Mouse (Mus musculus) cerebellum, postnatal 14 days (tissue): ENCODE measurements around the gene Pitpnm2.

Source experiments
- DNase-seq, 2 experiments: peaks; one replicate each; pipeline ENCODE4 v3.0.0; 2021; ENCODE audit warnings: mixed read lengths in 2 of 2

The Pitpnm2 gene

GRCm38 (mm10) chr5:124198473-124198872 lies 51.1 kb downstream of the Pitpnm2 start:
- DNase-seq: no peak

GRCm38 (mm10) chr5:124196082-124196481 lies 53.5 kb downstream of the Pitpnm2 start:
- DNase-seq: no peak

- no peak for DNase-seq
Measured at GRCm38 (mm10) chr5:124194386-124195084, 55.0 kb downstream of the Pitpnm2 start.

GRCm38 (mm10) chr5:124193286-124194112 lies 56.1 kb downstream of the Pitpnm2 start:
- DNase-seq: no peak

GRCm38 (mm10) chr5:124192726-124193285 lies 56.8 kb downstream of the Pitpnm2 start:
- no peak for DNase-seq

GRCm38 (mm10) chr5:124192251-124192710 lies 57.3 kb downstream of the Pitpnm2 start:
- DNase-seq: no peak

- no peak for DNase-seq
Measured at GRCm38 (mm10) chr5:124190146-124190870, 59.3 kb downstream of the Pitpnm2 start.

GRCm38 (mm10) chr5:124189572-124189981 lies 60.0 kb downstream of the Pitpnm2 start:
- no peak for DNase-seq

- DNase-seq: peak; percentile 58
Measured at GRCm38 (mm10) chr5:124187508-124188311, 61.9 kb downstream of the Pitpnm2 start.

- peak; percentile 76 to 78 for DNase-seq
Measured at GRCm38 (mm10) chr5:124186981-124187507, 62.5 kb downstream of the Pitpnm2 start.

GRCm38 (mm10) chr5:124186465-124186854 lies 63.1 kb downstream of the Pitpnm2 start:
- peak; percentile 65 to 69 for DNase-seq

GRCm38 (mm10) chr5:124185706-124186464 lies 63.7 kb downstream of the Pitpnm2 start:
- no peak for DNase-seq

- DNase-seq: no peak
Measured at GRCm38 (mm10) chr5:124184898-124185701, 64.5 kb downstream of the Pitpnm2 start.

GRCm38 (mm10) chr5:124184191-124184590 lies 65.4 kb downstream of the Pitpnm2 start:
- DNase-seq: no peak

- DNase-seq: no peak
Measured at GRCm38 (mm10) chr5:124182642-124183041, 66.9 kb downstream of the Pitpnm2 start.

GRCm38 (mm10) chr5:124182097-124182496 lies 67.5 kb downstream of the Pitpnm2 start:
- DNase-seq: no peak

GRCm38 (mm10) chr5:124180500-124181167 lies 68.9 kb downstream of the Pitpnm2 start:
- DNase-seq: no peak

GRCm38 (mm10) chr5:124179411-124179810 lies 70.1 kb downstream of the Pitpnm2 start:
- no peak for DNase-seq

- no peak for DNase-seq
Measured at GRCm38 (mm10) chr5:124176726-124177132, 72.8 kb downstream of the Pitpnm2 start.
